Mouse (Mus musculus): ENCODE measurements around the gene Loxl3. TPM values are rescaled to one million over a fixed set of nuclear protein-coding genes. Genes with fewer than 3 reads are reported as not detected.

The Loxl3 gene
- polyA plus RNA-seq, 1 experiment = 0.01 TPM

DNA sequence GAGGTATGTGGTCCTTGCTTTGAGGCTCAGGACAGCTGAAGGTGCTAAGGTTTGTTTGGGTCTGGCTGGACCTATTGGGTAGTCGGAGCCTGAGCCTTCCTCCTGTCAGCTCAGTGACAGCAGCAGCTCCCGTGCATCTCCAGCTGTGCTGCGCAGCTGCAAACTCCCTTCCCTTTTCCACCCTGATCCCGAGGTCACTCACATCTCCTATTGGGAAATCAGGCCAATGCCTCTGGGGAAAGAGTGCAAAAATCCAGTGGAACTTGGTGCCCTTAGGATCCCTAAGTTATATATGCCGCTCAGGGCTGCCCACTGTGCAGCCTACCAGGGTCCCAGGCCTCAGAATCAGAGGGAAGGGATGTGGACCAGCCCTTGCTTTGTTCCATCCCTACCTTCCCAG lies 49.5 kb downstream of the Loxl3 start:
- H3K4me3 ChIP-seq (replicated peaks) = no peak overlapping the region
- peaks cover 20% of the 10 kb centered on the region for H3K4me1 ChIP-seq (ENCODE audit: control insufficient read depth)
- peaks cover 15% of the 10 kb centered on the region for H3K9me3 ChIP-seq (ENCODE audit: control insufficient read depth, low read length)
- peaks cover 29% of the 10 kb centered on the region for H3K36me3 ChIP-seq (ENCODE audit: control insufficient read depth)
- TF ChIP-seq GATA1 (IDR thresholded peaks at IDR 0.05; ENCODE audit: low read length) (no peak), TAL1 (IDR thresholded peaks at IDR 0.05; ENCODE audit: low read length) (no peak)
- peaks cover 60% of the 10 kb centered on the region for H3K27me3 ChIP-seq (ENCODE audit: control insufficient read depth)

DNA sequence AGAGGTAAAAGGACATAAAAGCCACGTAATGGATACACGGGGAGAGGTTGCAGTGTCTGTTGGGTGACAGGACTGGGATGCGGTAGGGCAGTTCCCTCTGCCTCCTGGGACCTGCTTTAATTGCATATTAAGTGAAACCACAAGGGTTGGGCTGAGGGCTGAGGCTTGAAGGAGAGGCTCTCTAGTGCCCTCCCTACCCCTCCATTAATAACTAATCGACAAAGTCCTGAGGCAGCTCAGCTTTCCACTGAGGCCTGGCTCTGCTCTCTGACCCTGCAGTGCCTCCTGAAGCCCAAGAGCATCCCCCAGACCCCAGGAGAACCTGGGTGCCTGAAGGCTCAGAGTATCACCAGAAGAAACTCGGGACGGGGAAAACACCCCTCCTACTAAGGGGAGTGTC lies 50.5 kb downstream of the Loxl3 start:
- peaks cover 69% of the 10 kb centered on the region for H3K27me3 ChIP-seq (ENCODE audit: control insufficient read depth)
- no peak for TF ChIP-seq GATA1 (IDR thresholded peaks at IDR 0.05; ENCODE audit: low read length)
- TF ChIP-seq TAL1 (IDR thresholded peaks at IDR 0.05; ENCODE audit: low read length) = no peak
- peaks cover 15% of the 10 kb centered on the region for H3K9me3 ChIP-seq (ENCODE audit: control insufficient read depth, low read length)
- H3K4me1 ChIP-seq (ENCODE audit: control insufficient read depth) = peaks cover 11% of the 10 kb centered on the region
- H3K4me3 ChIP-seq (replicated peaks) = no peak overlapping the region
- peaks cover 27% of the 10 kb centered on the region for H3K36me3 ChIP-seq (ENCODE audit: control insufficient read depth)

DNA sequence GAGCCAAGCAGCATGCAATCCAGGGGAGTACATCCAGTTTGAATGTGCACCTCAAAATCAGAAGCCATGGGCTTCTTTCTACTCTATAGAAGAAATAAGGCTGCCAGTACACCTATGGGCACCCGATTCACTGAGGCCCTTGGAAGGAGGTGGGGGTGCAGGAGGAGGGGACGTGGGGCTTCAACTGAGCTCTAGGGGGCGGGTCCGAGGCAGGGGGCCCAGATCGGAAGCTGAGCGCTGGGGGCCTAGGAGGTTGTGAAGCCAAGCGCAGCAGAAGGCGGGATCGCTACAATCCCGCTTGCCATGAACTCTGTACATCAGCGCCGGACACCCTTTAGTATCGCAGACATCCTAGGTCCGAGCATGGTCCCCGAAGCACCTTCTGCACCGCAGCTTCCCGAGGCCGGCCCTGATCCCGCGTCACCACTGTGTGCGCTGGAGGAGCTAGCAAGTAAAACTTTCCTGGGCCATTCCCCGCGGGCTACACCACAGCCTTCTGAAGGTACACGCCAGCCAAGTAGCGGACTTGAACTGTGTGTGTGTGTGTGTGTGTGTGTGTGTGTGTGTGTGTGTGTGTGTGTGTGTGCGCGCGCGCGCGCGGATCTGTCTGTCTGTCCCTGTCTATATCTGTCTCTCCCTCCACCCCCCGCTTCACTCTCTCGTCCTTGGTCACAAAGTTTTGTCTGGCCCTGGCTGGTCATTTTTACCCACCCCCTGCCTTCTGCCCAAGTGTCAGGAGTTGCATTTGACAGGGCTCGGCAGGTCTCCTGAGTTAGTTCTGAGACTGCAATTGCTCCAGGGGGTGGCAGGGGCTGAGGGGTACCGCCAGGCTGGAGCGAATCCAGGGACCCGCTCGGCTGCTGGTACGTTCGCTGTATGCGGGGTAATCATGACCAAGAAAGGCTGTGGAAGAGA lies 52.4 kb downstream of the Loxl3 start, which contains the start of gene Lbx2:
Lbx2 (plus strand) TSS at position 247 of the 915 bp plus-strand sequence.
- no peak within 1 kb of the TSS for H3K4me3 ChIP-seq (replicated peaks)

DNA sequence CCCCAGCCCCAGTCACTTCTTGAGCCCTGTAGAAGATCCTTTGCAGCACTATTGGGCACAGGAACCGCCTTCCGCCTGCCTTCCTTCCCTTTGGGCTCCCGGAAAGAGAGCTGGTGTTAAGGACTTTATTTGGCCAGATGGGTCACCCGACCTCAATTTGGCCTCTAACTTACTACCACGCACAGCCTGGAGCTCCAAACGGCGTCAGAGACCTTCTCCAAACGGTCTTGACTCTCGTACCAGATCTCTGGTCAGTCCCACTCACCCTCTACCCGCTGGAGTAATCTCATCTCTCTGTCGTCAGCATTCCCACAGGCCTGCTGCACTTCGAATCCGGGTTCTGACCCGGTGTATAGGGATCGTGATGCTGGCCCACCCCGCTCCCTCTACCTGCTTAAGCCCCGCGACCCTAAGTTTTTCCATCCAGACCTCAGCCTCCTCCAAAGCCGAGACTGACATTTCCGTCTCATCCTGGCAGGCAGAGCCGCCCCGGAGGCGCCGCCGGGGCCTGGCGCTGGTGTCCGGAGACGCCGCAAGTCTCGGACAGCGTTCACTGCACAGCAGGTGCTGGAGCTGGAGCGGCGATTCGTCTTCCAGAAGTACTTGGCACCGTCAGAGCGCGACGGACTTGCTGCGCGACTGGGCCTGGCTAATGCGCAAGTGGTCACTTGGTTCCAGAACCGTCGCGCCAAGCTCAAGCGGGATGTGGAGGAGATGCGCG lies 53.4 kb downstream of the Loxl3 start:
- H3K4me1 ChIP-seq (ENCODE audit: control insufficient read depth) = no peaks in the 10 kb centered on the region
- no peak overlapping the region for H3K4me3 ChIP-seq (replicated peaks)
- H3K27me3 ChIP-seq (ENCODE audit: control insufficient read depth) = peaks cover 94% of the 10 kb centered on the region
- H3K36me3 ChIP-seq (ENCODE audit: control insufficient read depth) = peaks cover 4% of the 10 kb centered on the region
- peaks cover 15% of the 10 kb centered on the region for H3K9me3 ChIP-seq (ENCODE audit: control insufficient read depth, low read length)
- no peak for TF ChIP-seq TAL1 (IDR thresholded peaks at IDR 0.05; ENCODE audit: low read length)
- TF ChIP-seq GATA1 (IDR thresholded peaks at IDR 0.05; ENCODE audit: low read length) = no peak

More for the DNA sequence above, 52.4 kb downstream of the Loxl3 start, which contains the start of gene Lbx2:
- H3K4me1 ChIP-seq (ENCODE audit: control insufficient read depth) = no peaks in the 10 kb centered on the region
- peaks cover 9% of the 10 kb centered on the region for H3K36me3 ChIP-seq (ENCODE audit: control insufficient read depth)
- peaks cover 86% of the 10 kb centered on the region for H3K27me3 ChIP-seq (ENCODE audit: control insufficient read depth)
- no peak for TF ChIP-seq GATA1 (IDR thresholded peaks at IDR 0.05; ENCODE audit: low read length)
- no peak for TF ChIP-seq TAL1 (IDR thresholded peaks at IDR 0.05; ENCODE audit: low read length)
- peaks cover 15% of the 10 kb centered on the region for H3K9me3 ChIP-seq (ENCODE audit: control insufficient read depth, low read length)

DNA sequence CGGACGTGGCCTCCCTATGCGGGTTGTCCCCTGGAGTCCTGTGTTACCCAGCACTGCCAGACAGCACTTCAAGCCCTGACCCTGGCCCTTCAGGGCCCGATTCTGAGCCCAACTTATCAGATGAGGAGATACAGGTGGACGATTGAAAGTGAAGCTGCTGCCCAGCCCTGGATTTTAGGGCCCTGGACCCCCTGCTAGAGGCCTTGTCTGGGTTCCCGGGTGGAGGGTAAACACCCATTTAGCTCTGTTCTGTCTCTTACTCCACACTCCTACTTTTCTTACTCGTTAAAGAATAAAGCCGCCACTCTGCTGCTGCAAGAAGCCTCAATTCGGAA lies 53.9 kb downstream of the Loxl3 start:
- no peaks in the 10 kb centered on the region for H3K4me1 ChIP-seq (ENCODE audit: control insufficient read depth)
- H3K36me3 ChIP-seq (ENCODE audit: control insufficient read depth) = peaks cover under 1% of the 10 kb centered on the region; the same call in 1 of the 2 replicates
- H3K9me3 ChIP-seq (ENCODE audit: control insufficient read depth, low read length) = peaks cover 15% of the 10 kb centered on the region
- no peak overlapping the region for H3K4me3 ChIP-seq (replicated peaks)
- H3K27me3 ChIP-seq (ENCODE audit: control insufficient read depth) = peaks cover 94% of the 10 kb centered on the region
- TF ChIP-seq TAL1 (IDR thresholded peaks at IDR 0.05; ENCODE audit: low read length) (no peak), GATA1 (IDR thresholded peaks at IDR 0.05; ENCODE audit: low read length) (no peak)

DNA sequence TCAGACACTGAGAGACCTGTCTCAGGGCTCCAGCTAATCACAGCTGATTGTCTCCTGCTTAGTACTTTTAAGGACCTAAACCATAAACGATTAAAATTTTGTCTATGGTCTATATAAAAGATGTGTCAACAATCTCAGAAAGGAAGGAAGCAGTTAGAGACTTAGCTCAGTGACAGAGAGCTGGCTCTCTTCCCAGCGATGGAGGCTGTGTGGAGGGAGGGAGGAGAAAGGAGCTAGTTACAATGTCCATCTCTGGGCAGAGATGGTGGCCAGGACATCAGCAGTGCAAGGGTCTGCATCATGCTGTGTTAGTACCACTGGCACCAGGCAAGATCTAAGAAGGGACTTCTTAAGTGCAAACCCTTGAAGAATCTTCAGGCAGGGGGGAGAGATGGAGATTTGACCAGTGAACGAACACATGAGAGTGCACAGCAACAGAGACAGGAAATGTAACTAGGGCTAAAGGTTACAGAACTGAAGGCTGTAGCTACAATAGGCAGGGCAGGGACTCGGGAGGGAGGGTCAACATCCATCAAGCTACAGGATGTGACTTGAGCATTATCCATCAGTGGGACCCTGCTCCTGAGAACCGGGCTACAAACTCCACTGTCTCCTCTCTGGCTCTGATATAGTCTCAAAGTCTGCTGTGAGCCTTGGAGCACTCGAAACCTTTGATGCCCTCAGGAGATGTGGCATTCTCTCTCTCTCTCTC lies 58.6 kb downstream of the Loxl3 start:
- Histone ChIP-seq H3K9me3 (ENCODE audit: control insufficient read depth, low read length) (peaks cover 9% of the 10 kb centered on the region), H3K4me1 (ENCODE audit: control insufficient read depth) (no peaks in the 10 kb centered on the region), H3K4me3 (replicated peaks) (no peak overlapping the region), H3K27me3 (ENCODE audit: control insufficient read depth) (peaks cover 78% of the 10 kb centered on the region), H3K36me3 (ENCODE audit: control insufficient read depth) (no peaks in the 10 kb centered on the region)
- TF ChIP-seq GATA1 (IDR thresholded peaks at IDR 0.05; ENCODE audit: low read length) (no peak), TAL1 (IDR thresholded peaks at IDR 0.05; ENCODE audit: low read length) (no peak)

DNA sequence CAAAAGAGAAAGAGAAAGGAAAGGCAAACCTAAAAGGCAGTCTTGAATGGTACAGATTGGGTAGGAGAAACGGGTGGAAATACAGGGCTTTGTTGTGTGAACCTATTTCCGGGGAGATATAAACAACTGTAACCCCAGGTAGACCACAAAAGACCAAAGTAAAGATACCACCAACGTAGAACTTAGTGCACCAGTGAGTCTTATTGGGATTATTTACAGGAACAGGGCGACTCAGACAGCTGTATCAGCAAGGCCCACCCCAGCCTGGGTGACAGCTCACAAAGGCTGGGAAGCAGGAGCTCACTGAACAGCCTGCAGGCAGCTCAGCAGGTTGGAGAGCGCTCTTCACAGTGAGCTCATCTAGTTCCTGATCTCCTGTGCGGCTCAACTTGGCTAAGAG lies 62.0 kb downstream of the Loxl3 start:
- TF ChIP-seq TAL1 (IDR thresholded peaks at IDR 0.05; ENCODE audit: low read length) (no peak), GATA1 (IDR thresholded peaks at IDR 0.05; ENCODE audit: low read length) (no peak)
- H3K9me3 ChIP-seq (ENCODE audit: control insufficient read depth, low read length) = peaks cover 6% of the 10 kb centered on the region
- H3K27me3 ChIP-seq (ENCODE audit: control insufficient read depth) = peaks cover 66% of the 10 kb centered on the region

DNA sequence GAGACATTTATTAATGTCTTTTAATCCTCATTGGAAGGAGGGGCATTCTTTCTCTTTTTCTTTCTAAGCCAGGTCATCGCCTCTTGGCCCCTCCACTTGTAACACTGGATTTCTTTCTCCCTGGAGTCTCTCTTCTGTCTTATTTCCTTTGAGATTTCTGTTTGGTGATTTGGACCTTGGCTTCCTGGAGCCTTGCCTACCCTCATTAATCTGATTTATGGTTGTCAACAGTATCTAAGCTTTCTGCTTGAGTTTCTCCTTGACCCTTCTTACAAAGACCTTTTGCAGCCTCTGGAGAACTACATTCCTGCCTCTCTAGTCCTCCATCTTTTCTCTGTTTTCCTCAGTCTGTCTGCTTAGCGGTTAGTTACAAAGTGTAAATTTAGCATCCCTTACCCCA lies 64.4 kb downstream of the Loxl3 start:
- peaks cover 29% of the 10 kb centered on the region for H3K4me1 ChIP-seq (ENCODE audit: control insufficient read depth)
- H3K4me3 ChIP-seq (replicated peaks) = no peak overlapping the region
- no peak for TF ChIP-seq GATA1 (IDR thresholded peaks at IDR 0.05; ENCODE audit: low read length)
- TF ChIP-seq TAL1 (IDR thresholded peaks at IDR 0.05; ENCODE audit: low read length) = no peak
- peaks cover 6% of the 10 kb centered on the region for H3K9me3 ChIP-seq (ENCODE audit: control insufficient read depth, low read length)
- H3K27me3 ChIP-seq (ENCODE audit: control insufficient read depth) = peaks cover 48% of the 10 kb centered on the region
- peaks cover 8% of the 10 kb centered on the region for H3K36me3 ChIP-seq (ENCODE audit: control insufficient read depth)

More for the DNA sequence above, 62.0 kb downstream of the Loxl3 start:
- Histone ChIP-seq H3K4me3 (replicated peaks) (no peak overlapping the region), H3K36me3 (ENCODE audit: control insufficient read depth) (no peaks in the 10 kb centered on the region), H3K4me1 (ENCODE audit: control insufficient read depth) (peaks cover 5% of the 10 kb centered on the region)

All from erythroblast, embryonic 14.5 days (primary cell).